Mouse (Mus musculus) lung, adult 18-20 months (tissue): ENCODE measurements around the gene Tshz2.

Source experiments
- DNase-seq, 2 experiments: peaks; one replicate each; pipeline ENCODE4 v3.0.0; 2022; ENCODE audit warnings: mixed read lengths in 2 of 2

Tshz2 gene

GRCm38 (mm10) chr2:169633491-169634289 lies 877 bp downstream of the Tshz2 start:
- DNase-seq: peak; percentile 27 to 30

- DNase-seq: no peak
Measured at GRCm38 (mm10) chr2:169634619-169635382, 2.0 kb downstream of the Tshz2 start.

DNA sequence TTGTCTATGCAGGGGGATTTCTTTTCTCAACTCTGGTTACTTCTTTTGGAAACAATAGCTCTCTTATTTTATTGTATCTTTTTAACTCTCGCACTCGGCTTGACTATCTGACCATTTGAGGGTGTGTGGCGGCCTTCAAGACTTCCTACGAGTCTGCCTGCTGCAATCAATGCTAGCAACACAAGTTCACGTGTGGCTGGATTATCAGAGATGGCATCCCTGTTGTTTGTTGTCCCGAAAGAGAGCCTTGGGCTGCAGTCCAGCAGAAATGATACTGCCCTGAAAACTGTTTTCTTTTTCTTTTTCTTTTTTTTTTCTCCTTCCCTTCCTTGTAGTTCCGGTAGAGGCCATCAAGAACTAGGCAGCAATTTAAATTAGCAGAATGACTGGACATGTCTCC lies 2.6 kb downstream of the Tshz2 start:
- DNase-seq: no peak

DNA sequence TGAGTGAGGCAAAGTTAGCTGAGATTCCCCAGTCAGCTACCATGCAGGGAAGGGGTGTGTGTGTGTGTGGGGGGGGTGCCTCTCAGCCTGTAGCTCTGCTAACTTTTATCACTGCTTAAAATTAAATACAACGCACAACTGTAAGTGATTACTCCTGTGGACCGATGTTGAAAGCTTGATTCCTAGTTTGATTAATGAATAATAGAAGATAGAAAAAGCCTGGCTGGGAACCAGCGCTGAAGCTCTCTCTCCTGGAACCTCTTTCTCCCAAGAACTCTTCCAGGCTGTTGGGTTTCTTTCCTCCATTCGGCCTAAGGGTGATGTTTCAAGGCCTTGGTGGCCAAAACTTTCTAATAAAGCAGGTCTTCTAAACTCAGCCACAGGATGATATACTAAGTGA lies 3.6 kb downstream of the Tshz2 start:
- no peak for DNase-seq

DNA sequence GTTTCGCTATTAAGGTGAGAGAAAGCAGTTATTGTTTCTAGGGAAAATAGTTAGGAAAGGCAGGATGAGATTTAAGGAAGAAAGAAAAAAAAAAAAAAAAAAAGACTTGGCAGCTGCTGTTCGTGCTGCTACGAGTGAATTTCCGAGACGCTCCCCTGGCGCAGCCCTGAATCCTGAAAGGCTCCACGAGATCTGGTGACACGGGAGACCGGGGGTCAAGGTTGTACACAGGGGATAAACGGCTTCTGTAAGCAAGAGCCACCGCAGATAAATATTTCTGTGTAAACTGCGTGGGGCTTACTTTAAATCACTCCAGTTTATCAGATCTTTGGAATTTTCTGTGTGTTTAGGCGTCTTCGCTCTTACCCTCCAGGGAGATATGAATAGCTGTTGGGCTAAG lies 8.7 kb downstream of the Tshz2 start:
- no peak for DNase-seq

DNA sequence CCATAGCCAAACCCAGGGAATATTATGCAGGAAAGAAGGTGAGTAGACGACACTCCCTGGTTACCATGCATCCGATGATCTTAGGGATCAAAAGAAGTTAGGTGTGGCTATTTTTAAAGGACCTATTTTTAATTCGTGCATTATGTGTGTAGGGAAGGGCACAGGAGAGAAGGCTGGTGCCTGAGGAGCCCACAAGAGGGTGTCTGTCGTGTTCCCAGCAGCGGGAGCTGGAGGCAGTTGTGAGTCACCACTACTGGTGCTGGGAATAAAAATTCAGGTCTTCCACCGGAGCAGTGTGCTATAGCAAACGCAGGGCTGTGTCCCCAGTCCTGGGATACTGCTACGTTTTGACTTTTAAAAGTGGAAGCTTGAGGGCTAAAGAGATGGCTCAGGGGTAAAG lies 9.6 kb downstream of the Tshz2 start:
- no peak for DNase-seq

GRCm38 (mm10) chr2:169647091-169647490 lies 14.3 kb downstream of the Tshz2 start:
- no peak for DNase-seq

- no peak for DNase-seq
Measured at GRCm38 (mm10) chr2:169649262-169649885, 16.6 kb downstream of the Tshz2 start.

DNA sequence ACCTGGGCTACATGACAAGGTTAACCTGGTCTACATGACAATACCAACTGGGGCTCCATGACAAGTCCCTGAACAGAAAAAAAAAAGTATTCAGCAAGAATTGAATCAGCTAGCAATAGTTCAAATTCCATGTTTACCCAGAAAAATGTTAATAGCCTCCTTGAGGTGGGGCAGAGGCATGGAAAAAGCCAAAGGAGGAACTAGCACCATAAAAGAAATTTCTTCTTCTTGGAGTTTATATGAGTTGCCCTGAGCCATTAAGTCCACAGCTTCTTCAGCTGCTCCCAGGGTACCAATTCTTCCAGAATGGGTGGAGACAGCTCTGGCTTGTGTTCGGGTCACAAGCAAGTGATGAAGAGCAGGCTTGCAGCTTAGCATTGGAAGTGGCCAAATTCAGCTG lies 20.5 kb downstream of the Tshz2 start:
- no peak for DNase-seq

DNA sequence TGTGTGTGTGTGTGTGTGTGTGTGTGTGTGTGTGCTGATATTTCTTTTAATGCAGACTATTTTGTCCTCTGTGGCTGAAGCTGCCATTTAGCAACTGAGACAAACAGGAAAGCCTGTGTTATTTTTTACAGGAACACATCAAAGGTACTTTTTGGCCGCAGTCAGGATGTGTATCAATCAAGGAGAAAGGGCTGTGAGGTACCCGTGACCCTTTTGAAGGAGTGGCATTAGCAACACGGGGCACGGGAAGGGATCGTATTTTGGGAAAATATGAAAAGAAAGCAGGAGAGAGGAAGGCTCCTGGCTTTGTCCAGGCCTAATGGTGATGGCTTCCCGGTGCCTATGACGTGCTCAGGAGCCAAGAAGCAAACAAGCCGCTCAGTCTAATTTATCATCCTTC lies 31.0 kb downstream of the Tshz2 start:
- DNase-seq: no peak

DNA sequence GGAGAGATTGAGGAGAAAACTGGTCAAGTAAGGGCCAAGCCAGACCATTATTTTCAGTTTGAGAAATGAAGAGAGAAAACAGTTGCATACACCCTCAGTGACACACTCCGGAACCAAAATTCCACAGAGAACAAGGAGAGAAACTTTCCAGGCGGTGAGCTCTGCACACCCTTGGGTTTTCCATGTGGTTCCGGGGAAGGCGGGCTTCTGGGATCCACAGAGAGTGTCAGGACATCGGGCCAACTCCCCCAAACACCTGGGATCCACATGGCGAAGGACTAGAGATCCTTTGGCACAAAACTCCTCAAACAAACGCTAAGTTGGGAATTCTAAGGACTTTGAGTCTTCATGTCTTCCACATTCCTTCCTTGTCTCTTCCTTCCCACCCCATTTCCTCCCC lies 38.5 kb downstream of the Tshz2 start:
- no peak for DNase-seq

DNA sequence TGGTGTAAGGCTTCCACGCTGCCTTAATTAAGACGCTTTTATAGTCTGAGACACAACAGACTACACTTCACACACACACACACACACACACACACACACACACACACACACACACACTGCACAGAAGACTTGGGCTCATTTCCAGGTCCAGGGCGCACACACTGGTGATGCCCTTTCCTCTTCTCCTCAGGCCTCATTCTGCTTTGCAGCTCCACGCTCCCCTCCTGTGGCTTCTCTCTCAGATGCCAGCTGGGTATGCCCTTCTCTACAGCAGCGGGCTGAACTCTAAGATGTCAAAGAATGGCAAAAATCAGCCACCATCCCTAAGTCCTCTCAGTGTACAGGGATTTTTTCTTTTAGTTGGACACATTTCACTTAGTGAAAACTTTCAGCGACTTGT lies 41.0 kb downstream of the Tshz2 start:
- no peak for DNase-seq

- no peak for DNase-seq
Measured at GRCm38 (mm10) chr2:169674209-169674608, 41.4 kb downstream of the Tshz2 start.

GRCm38 (mm10) chr2:169679264-169679663 lies 46.5 kb downstream of the Tshz2 start:
- no peak for DNase-seq

GRCm38 (mm10) chr2:169679951-169680350 lies 47.1 kb downstream of the Tshz2 start:
- no peak for DNase-seq

GRCm38 (mm10) chr2:169685260-169685659 lies 52.4 kb downstream of the Tshz2 start:
- no peak for DNase-seq

DNA sequence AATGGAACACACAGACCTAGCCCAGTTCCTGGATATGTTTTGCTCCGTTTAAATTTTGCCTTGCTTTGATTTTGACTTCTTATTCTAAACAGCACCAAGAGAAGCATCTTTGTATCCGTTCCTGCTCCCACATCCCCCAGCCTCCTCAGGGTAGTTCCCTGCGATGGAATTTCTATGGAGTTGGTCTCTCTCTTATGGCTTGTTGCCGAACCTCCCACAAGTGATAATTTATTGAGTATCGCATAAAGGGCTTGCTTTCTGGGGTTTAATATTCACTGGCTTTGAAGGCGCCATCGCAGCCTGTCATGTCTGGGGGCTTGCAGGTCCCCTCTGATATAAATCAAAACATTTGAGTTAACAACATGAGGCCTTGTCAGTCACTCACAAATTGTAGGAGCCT lies 52.9 kb downstream of the Tshz2 start:
- no peak for DNase-seq

- DNase-seq: no peak
Measured at GRCm38 (mm10) chr2:169686697-169687430, 54.1 kb downstream of the Tshz2 start.

- DNase-seq: no peak
Measured at GRCm38 (mm10) chr2:169690054-169690453, 57.2 kb downstream of the Tshz2 start.

DNA sequence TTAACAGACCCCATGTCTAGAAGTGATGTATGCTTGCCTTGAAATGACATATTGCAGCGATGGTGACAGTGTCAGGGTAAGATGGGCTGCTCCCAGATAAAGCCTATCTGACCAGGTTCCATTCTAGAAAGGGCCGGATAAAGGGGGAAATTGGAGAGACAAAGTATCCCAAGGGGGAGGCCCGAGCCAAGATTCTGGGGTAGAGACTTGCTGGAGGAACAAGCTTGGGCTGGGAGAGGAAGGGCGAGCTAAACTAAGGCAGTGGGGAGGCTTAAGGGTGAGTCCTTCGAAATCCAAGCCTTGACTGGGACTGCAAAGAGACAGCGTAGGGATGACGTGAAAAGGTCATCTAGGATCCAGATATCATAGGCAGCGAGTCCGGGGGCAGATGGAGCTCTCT lies 61.7 kb downstream of the Tshz2 start:
- DNase-seq: no peak

DNA sequence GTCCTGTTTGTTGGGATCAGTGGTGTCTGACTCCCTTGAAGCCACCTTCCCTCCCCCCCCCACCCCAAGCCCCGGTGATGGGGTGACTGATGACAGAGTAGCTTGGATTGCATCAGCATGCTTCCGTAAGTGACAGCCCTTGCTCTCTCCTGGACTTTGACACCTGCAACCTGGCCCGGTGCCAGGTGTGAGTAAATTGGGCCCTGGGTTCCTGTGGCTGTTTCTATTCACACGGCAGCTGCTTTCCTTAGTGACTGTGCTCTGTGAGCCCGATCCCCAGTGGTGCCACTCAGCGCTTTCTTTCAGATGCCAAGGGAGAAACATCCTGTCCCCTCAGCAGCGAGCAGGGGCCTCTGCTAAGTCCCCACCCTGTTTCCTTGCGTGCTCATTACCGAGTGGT lies 62.2 kb downstream of the Tshz2 start:
- DNase-seq: no peak

DNA sequence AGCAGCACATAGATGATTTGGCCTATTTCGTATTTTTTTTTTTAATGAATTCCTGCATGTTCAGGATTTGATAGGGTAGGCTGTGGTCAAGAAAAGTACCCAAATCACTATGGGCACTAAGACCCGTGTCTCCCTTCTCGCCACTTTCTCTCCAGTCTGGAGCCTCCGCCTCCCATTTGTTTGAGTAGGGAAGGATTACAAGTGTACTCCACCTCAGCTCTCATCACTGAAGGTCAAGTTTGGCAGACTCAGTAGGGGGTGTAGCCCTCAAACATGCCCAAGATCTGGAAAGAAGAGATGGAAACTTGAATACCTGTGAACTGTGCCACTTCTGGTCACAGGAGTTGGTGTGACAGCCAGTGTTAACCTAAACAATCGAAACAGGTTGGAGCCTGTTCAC lies 66.3 kb downstream of the Tshz2 start:
- DNase-seq: peak in 1 of 2 experiments; percentile 52

- peak; percentile 19 to 20 for DNase-seq
Measured at GRCm38 (mm10) chr2:169699862-169700511, 67.2 kb downstream of the Tshz2 start.
